Mouse (Mus musculus) limb, embryonic 11.5 days (tissue): Measurements from ENCODE around the gene Tent5c. TPM values are rescaled to one million over a fixed set of nuclear protein-coding genes. Genes with fewer than 3 reads are reported as not detected.
A peak's percentile ranks its signal among the peaks of the same experiment; 100 is the strongest.

Experiments used
- ATAC-seq: fragments of 200-750 bp; cut with Nextera tagmentation; 2 replicates; pipeline ENCODE4 v1.8.0; 2017; ENCODE audit warnings: low read depth; ENCODE audit not compliant: insufficient number of reproducible peaks, low FRiP score, low TSS enrichment
- DNase-seq: peaks from one replicate; pipeline ENCODE4 v3.0.0-alpha.2; 2015; ENCODE audit warnings: low spot score
- H3K27ac ChIP-seq: fragments of 300-500 bp; sonication (generic); replicated peaks from 2 replicates; pipeline ENCODE4 v1.5.1; 2014; ENCODE audit warnings: low read depth, mild to moderate bottlenecking, low read length
- H3K27me3 ChIP-seq: fragments of 300-500 bp; sonication (generic); 2 replicates; pipeline ENCODE4 v1.6.1; 2014; ENCODE audit warnings: mild to moderate bottlenecking, low read length, mixed read lengths; ENCODE audit not compliant: control insufficient read depth, insufficient read depth
- H3K36me3 ChIP-seq: fragments of 300-500 bp; sonication (generic); 2 replicates; pipeline ENCODE4 v1.6.1; 2014; ENCODE audit warnings: mild to moderate bottlenecking, low read length, moderate library complexity, mixed read lengths; ENCODE audit not compliant: control insufficient read depth, insufficient read depth
- H3K4me1 ChIP-seq: fragments of 300-500 bp; sonication (generic); 2 replicates; pipeline ENCODE4 v1.6.1; 2014; ENCODE audit warnings: low read length, mixed read lengths; ENCODE audit not compliant: control insufficient read depth, insufficient read depth
- H3K4me2 ChIP-seq: fragments of 300-500 bp; sonication (generic); 2 replicates; pipeline ENCODE4 v1.6.1; 2014; ENCODE audit warnings: low read depth, mild to moderate bottlenecking, moderate library complexity; ENCODE audit not compliant: severe bottlenecking
- H3K4me3 ChIP-seq: fragments of 300-500 bp; sonication (generic); 2 replicates; pipeline ENCODE4 v1.5.1; 2014; ENCODE audit warnings: low read depth, low read length
- H3K9ac ChIP-seq: fragments of 300-500 bp; sonication (generic); 2 replicates; pipeline ENCODE4 v1.6.1; 2014; ENCODE audit warnings: mild to moderate bottlenecking, low read length
- H3K9me3 ChIP-seq: fragments of 300-500 bp; sonication (generic); 2 replicates; pipeline ENCODE4 v1.6.1; 2016; ENCODE audit warnings: low read length; ENCODE audit not compliant: control insufficient read depth
- WGBS: fragments of 180-500 bp; shearing (Covaris S2); extraction: QIAGEN DNeasy Blood & Tissue Kit; methylation state at CpG from one replicate; pipeline ENCODE4 v1.1.7; 2014; 5-methylcytosine and 5-hydroxymethylcytosine counted together
- polyA plus RNA-seq: library from polyadenylated mRNA; unstranded; fragments of >200 nt; fragmentation: Nextera tagmentation; extraction: Ambion mirVana; gene quantifications from 2 replicates; pipeline ENCODE4 v1.2.1, GENCODE M21; 2014

Gene Tent5c
- polyA plus RNA-seq, 1 experiment from 2014 or later = 2.7 TPM

DNA sequence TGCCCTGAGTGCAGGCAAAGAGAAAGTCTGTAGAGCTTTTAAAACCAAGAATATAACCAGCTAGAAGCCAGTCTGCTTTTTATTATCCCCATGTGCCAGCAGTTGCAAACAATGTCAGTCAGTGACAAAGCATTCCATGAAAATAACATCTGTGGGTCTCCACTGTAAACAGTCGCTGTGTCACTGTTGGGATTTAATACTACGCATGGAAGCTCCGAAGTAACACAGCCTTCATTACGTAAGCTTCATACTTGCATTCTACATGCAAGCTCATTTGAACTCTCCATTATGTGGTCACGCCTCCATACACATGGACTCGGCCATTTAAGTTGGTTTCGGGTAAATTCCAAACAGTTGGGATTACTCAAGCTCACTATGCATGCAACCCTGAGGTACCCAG is 77.2 kb downstream of the Tent5c start:
- H3K4me3 ChIP-seq = no peak overlapping the region
- H3K9me3 ChIP-seq = no peaks in the 10 kb centered on the region
- ATAC-seq = no peak
- H3K4me1 ChIP-seq = no peaks in the 10 kb centered on the region; the same call in 1 of the 2 replicates
- 93% methylated on average over 7 of the region's 7 CpGs for WGBS
- no peaks in the 10 kb centered on the region for H3K27me3 ChIP-seq
- H3K9ac ChIP-seq = no peak overlapping the region
- H3K36me3 ChIP-seq = no peaks in the 10 kb centered on the region
- H3K27ac ChIP-seq = no peak overlapping the region
- DNase-seq = no peak
- no peak overlapping the region for H3K4me2 ChIP-seq

DNA sequence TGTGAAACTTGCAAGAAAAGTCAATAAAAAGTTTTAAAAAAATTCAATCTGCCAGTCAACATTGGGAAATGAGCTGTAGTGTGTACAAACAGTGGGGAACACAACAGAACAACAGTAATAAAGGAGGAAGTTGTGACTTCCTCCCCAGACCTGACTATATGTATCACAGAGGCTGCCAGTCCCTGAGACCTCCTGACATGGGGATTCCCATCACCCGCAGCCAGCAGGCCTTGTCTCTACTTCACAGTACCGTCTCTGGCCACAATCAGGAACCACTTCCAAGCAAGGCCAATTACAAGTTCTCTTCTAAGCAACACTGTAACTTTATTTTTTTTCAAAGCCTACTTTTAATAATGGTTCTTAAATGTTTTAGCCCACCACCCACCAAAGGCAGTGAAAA is 79.8 kb downstream of the Tent5c start:
- ATAC-seq = no peak
- Histone ChIP-seq H3K27ac (no peak overlapping the region), H3K4me3 (no peak overlapping the region), H3K36me3 (no peaks in the 10 kb centered on the region), H3K27me3 (no peaks in the 10 kb centered on the region), H3K9me3 (no peaks in the 10 kb centered on the region), H3K4me2 (no peak overlapping the region), H3K9ac (no peak overlapping the region), H3K4me1 (no peaks in the 10 kb centered on the region; the same call in 1 of the 2 replicates)
- DNase-seq = no peak
- 88% methylated on average over 2 of the region's 2 CpGs for WGBS

DNA sequence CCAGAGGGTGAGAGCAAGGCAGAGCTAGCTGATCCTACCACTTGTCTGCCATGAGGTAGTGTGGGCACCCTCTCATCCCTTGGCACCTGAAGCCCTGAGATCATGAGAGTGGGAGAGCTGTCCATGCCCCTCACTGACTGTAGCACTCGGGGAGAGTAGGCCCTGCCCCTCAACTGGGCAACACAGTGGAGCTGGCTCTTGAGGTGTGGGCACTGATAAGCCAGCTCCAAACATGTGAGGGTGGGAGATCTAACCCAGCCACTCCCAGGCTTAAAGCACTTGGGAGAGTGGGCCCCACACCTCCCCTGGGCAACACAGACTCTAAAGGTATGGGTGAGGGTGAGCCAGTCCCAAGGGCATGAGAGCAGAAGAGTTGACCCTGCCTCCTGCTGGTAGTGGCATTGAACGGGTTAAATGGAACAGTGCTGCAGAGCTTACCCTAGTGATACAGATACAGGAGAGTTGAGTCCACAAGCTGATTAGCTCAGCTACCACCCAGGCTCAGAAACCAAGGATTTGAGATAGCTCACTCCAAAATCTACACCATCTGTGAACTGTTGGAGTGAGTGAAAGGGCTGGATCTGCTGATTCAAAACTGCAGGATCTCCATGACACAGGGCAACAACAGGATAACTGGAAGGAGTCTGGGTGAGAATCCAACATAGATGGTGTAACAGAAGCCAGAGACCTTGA is 80.6 kb downstream of the Tent5c start:
- Histone ChIP-seq H3K4me1 (no peaks in the 10 kb centered on the region; the same call in 1 of the 2 replicates), H3K4me2 (no peak overlapping the region), H3K36me3 (no peaks in the 10 kb centered on the region), H3K4me3 (no peak overlapping the region), H3K9me3 (no peaks in the 10 kb centered on the region), H3K27me3 (no peaks in the 10 kb centered on the region), H3K9ac (no peak overlapping the region), H3K27ac (no peak overlapping the region)
- DNase-seq = no peak
- 0 out of 2 replicates have a peak, but pooled peaks have one; percentile 39 for ATAC-seq
- 93% methylated on average over 2 of the region's 2 CpGs for WGBS

DNA sequence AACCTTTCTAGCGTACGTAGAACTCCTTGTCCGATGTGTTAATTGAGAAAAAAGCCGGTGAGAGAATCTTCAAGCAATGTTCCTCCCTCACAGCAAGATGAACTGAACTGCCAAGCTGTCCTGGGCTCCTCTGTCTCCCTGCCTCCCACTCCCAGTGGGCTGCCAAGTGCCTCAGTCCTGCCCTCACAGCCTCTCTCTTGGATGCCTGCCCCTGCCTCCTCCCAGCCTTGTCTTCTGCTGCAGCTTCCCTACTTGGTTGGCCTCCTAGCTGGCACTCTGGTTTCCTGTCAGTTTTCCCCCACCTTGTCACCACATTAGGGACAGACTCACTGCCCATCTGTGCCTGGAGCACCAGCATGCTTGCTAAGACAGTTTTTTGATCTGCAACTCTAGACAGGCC is 86.5 kb downstream of the Tent5c start:
- Histone ChIP-seq H3K4me2 (no peak overlapping the region), H3K4me3 (no peak overlapping the region), H3K27me3 (no peaks in the 10 kb centered on the region), H3K36me3 (no peaks in the 10 kb centered on the region), H3K9ac (no peak overlapping the region), H3K9me3 (no peaks in the 10 kb centered on the region), H3K4me1 (no peaks in the 10 kb centered on the region), H3K27ac (no peak overlapping the region)
- DNase-seq (no peak), ATAC-seq (no peak)
- 86% methylated on average over 4 of the region's 4 CpGs for WGBS

Other genes with a start within 250 kb of the Tent5c start
- gene Man1a2, start 196.2 kb upstream of the Tent5c start, polyA plus RNA-seq = 84.3 and 87.4 TPM in 2 replicates